Mouse (Mus musculus) cerebellum, postnatal 10 days (tissue): Measurements from ENCODE around the gene Olfr591.
"Not testable (repeated sequence)": the region's sequence is repeated elsewhere in the genome, so short reads cannot be mapped to it uniquely, and the experiment has no call there.

Source experiments
- DNase-seq, 2 experiments: peaks; one replicate each; pipeline ENCODE4 v3.0.0; 2021; ENCODE audit warnings: mixed read lengths in 2 of 2

Olfr591 gene

GRCm38 (mm10) chr7:103178240-103178639 is at the start of gene Olfr591:
Gene Olfr591 (minus strand): TSS chr7:103178340.
- no peak for DNase-seq

GRCm38 (mm10) chr7:103216696-103217095 is 38.6 kb upstream of the Olfr591 start, which contains the start of gene Olfr594:
Gene Olfr594 (plus strand): TSS chr7:103216996.
- no peak for DNase-seq

GRCm38 (mm10) chr7:103212050-103212449 is 33.9 kb upstream of the Olfr591 start:
- DNase-seq = not testable (repeated sequence)

GRCm38 (mm10) chr7:103211562-103211961 is 33.4 kb upstream of the Olfr591 start, which contains the start of gene Olfr593:
Gene Olfr593 (plus strand): TSS chr7:103211862.
- no peak for DNase-seq

GRCm38 (mm10) chr7:103184503-103184902 is 6.4 kb upstream of the Olfr591 start, which contains the start of gene Olfr592:
Gene Olfr592 (plus strand): TSS chr7:103184803.
- DNase-seq = not testable (repeated sequence)

GRCm38 (mm10) chr7:103169697-103170096 is 8.4 kb downstream of the Olfr591 start:
- DNase-seq = peak; percentile 76 to 82

- DNase-seq = no peak
These were observed 21.9 kb downstream of the Olfr591 start, which contains the start of gene Olfr589 for GRCm38 (mm10) chr7:103156256-103156655. Gene Olfr589 (minus strand): TSS chr7:103156356.

- DNase-seq = no peak
These were observed 37.6 kb downstream of the Olfr591 start, which contains the start of gene Olfr588-ps1 for GRCm38 (mm10) chr7:103140579-103140978. Gene Olfr588-ps1 (plus strand): TSS chr7:103140879.

- no peak for DNase-seq
These were observed 52.6 kb downstream of the Olfr591 start, which contains the start of gene Olfr586 for GRCm38 (mm10) chr7:103125538-103125937. Gene Olfr586 (minus strand): TSS chr7:103125638.

- peak in 1 of 2 experiments; percentile 1 for DNase-seq
These were observed 58.7 kb downstream of the Olfr591 start for GRCm38 (mm10) chr7:103119406-103119805.
